Mouse (Mus musculus) neural tube, embryonic 11.5 days (tissue): ENCODE results near the gene Smyd3. TPM values are rescaled to one million over a fixed set of nuclear protein-coding genes. Genes with fewer than 3 reads are reported as not detected.
A peak's percentile ranks its signal among the peaks of the same experiment; 100 is the strongest.

Source experiments
- ATAC-seq: fragments of 200-750 bp; cut with Nextera tagmentation; 2 replicates; pipeline ENCODE4 v1.8.0; 2017; ENCODE audit warnings: moderate number of reproducible peaks, mild to moderate bottlenecking, moderate TSS enrichment, moderate library complexity; ENCODE audit not compliant: insufficient read depth, low FRiP score, low TSS enrichment
- DNase-seq: peaks from one replicate; pipeline ENCODE4 v3.0.0-alpha.2; 2015; ENCODE audit warnings: low spot score
- H3K27ac ChIP-seq: fragments of 300-500 bp; sonication (generic); 2 replicates; pipeline ENCODE4 v1.5.1; 2014; ENCODE audit warnings: low read depth, mild to moderate bottlenecking, low read length
- H3K27me3 ChIP-seq: fragments of 300-500 bp; sonication (generic); 2 replicates; pipeline ENCODE4 v1.6.1; 2014; ENCODE audit warnings: mild to moderate bottlenecking, low read length, mixed read lengths; ENCODE audit not compliant: control insufficient read depth, insufficient read depth
- H3K36me3 ChIP-seq: fragments of 300-500 bp; sonication (generic); 2 replicates; pipeline ENCODE4 v1.6.1; 2014; ENCODE audit warnings: mild to moderate bottlenecking, low read length, moderate library complexity, mixed read lengths; ENCODE audit not compliant: control insufficient read depth, insufficient read depth
- H3K4me1 ChIP-seq: fragments of 300-500 bp; sonication (generic); 2 replicates; pipeline ENCODE4 v1.6.1; 2014; ENCODE audit warnings: low read length, mixed read lengths; ENCODE audit not compliant: control insufficient read depth, insufficient read depth
- H3K4me2 ChIP-seq: fragments of 300-500 bp; sonication (generic); 2 replicates; pipeline ENCODE4 v1.6.1; 2014; ENCODE audit warnings: low read depth, mild to moderate bottlenecking, moderate library complexity
- H3K4me3 ChIP-seq: fragments of 300-500 bp; sonication (generic); 2 replicates; pipeline ENCODE4 v1.5.1; 2014; ENCODE audit warnings: low read depth, low read length
- H3K9ac ChIP-seq: fragments of 300-500 bp; sonication (generic); 2 replicates; pipeline ENCODE4 v1.6.1; 2014; ENCODE audit warnings: mild to moderate bottlenecking, low read length
- H3K9me3 ChIP-seq: fragments of 300-500 bp; sonication (generic); 2 replicates; pipeline ENCODE4 v1.6.1; 2016; ENCODE audit warnings: low read length; ENCODE audit not compliant: control insufficient read depth
- WGBS: fragments of 180-500 bp; shearing (Covaris S2); extraction: QIAGEN DNeasy Blood & Tissue Kit; methylation state at CpG from one replicate; pipeline ENCODE4 v1.1.7; 2014; 5-methylcytosine and 5-hydroxymethylcytosine counted together
- polyA plus RNA-seq: library from polyadenylated mRNA; unstranded; fragments of >200 nt; fragmentation: Nextera tagmentation; extraction: Ambion mirVana; gene quantifications from 2 replicates; pipeline ENCODE4 v1.2.1, GENCODE M21; 2014

Gene Smyd3
- polyA plus RNA-seq, 1 experiment from 2014 or later, result 19.7 TPM

GRCm38 (mm10) chr1:178991045-178991444 is 526.8 kb downstream of the Smyd3 start:
- no peak for DNase-seq
- ATAC-seq, result no peak
- Histone ChIP-seq H3K4me2 (no peak overlapping the region), H3K27ac (no peak overlapping the region), H3K36me3 (no peaks in the 10 kb centered on the region), H3K9ac (no peak overlapping the region), H3K4me3 (no peak overlapping the region), H3K9me3 (no peaks in the 10 kb centered on the region), H3K27me3 (no peaks in the 10 kb centered on the region), H3K4me1 (no peaks in the 10 kb centered on the region)
- 89% methylated on average over 6 of the region's 6 CpGs for WGBS

GRCm38 (mm10) chr1:178989485-178989884 is 528.4 kb downstream of the Smyd3 start:
- no peaks in the 10 kb centered on the region for H3K4me1 ChIP-seq
- ATAC-seq (no peak), DNase-seq (no peak)
- no peaks in the 10 kb centered on the region for H3K36me3 ChIP-seq
- H3K4me2 ChIP-seq, result no peak overlapping the region
- no peak overlapping the region for H3K9ac ChIP-seq
- WGBS, result 75% methylated on average over 4 of the region's 4 CpGs
- no peaks in the 10 kb centered on the region for H3K9me3 ChIP-seq
- H3K27ac ChIP-seq, result no peak overlapping the region
- no peaks in the 10 kb centered on the region for H3K27me3 ChIP-seq
- H3K4me3 ChIP-seq, result no peak overlapping the region

GRCm38 (mm10) chr1:178988176-178988575 is 529.7 kb downstream of the Smyd3 start:
- ATAC-seq, result no peak
- 76% methylated on average over 1 of the region's 1 CpGs for WGBS
- Histone ChIP-seq H3K4me2 (no peak overlapping the region), H3K4me1 (no peaks in the 10 kb centered on the region), H3K9me3 (no peaks in the 10 kb centered on the region), H3K9ac (no peak overlapping the region), H3K27ac (no peak overlapping the region), H3K4me3 (no peak overlapping the region), H3K36me3 (no peaks in the 10 kb centered on the region), H3K27me3 (no peaks in the 10 kb centered on the region)
- no peak for DNase-seq

GRCm38 (mm10) chr1:178981641-178982040 is 536.2 kb downstream of the Smyd3 start:
- no peak overlapping the region for H3K4me2 ChIP-seq
- no peaks in the 10 kb centered on the region; the same call in 1 of the 2 replicates for H3K4me1 ChIP-seq
- no peak overlapping the region for H3K4me3 ChIP-seq
- H3K27me3 ChIP-seq, result no peaks in the 10 kb centered on the region
- no peaks in the 10 kb centered on the region for H3K36me3 ChIP-seq
- no peak overlapping the region for H3K27ac ChIP-seq
- DNase-seq (no peak), ATAC-seq (no peak)
- no peak overlapping the region for H3K9ac ChIP-seq
- H3K9me3 ChIP-seq, result no peaks in the 10 kb centered on the region
- WGBS, result 75% methylated on average over 5 of the region's 5 CpGs

- H3K36me3 ChIP-seq, result no peaks in the 10 kb centered on the region
- ATAC-seq (no peak), DNase-seq (no peak)
- H3K4me1 ChIP-seq, result no peaks in the 10 kb centered on the region; the same call in 1 of the 2 replicates
- no peaks in the 10 kb centered on the region for H3K27me3 ChIP-seq
- no peak overlapping the region for H3K9ac ChIP-seq
- H3K9me3 ChIP-seq, result no peaks in the 10 kb centered on the region
- H3K27ac ChIP-seq, result no peak overlapping the region
- no peak overlapping the region for H3K4me3 ChIP-seq
- no peak overlapping the region for H3K4me2 ChIP-seq
These were observed 537.7 kb downstream of the Smyd3 start for GRCm38 (mm10) chr1:178980185-178980584.

- ATAC-seq (no peak), DNase-seq (no peak)
- H3K9ac ChIP-seq, result no peak overlapping the region
- H3K9me3 ChIP-seq, result no peaks in the 10 kb centered on the region
- no peak overlapping the region for H3K27ac ChIP-seq
- H3K4me2 ChIP-seq, result no peak overlapping the region
- no peaks in the 10 kb centered on the region for H3K27me3 ChIP-seq
- H3K4me3 ChIP-seq, result no peak overlapping the region
- H3K4me1 ChIP-seq, result no peaks in the 10 kb centered on the region; the same call in 1 of the 2 replicates
- 67% methylated on average over 8 of the region's 8 CpGs for WGBS
- no peaks in the 10 kb centered on the region for H3K36me3 ChIP-seq
These were observed 539.1 kb downstream of the Smyd3 start for GRCm38 (mm10) chr1:178978617-178979245.

- 87% methylated on average over 10 of the region's 10 CpGs for WGBS
- DNase-seq (no peak), ATAC-seq (no peak)
- no peaks in the 10 kb centered on the region for H3K9me3 ChIP-seq
- H3K4me3 ChIP-seq, result no peak overlapping the region
- H3K36me3 ChIP-seq, result no peaks in the 10 kb centered on the region
- H3K4me2 ChIP-seq, result no peak overlapping the region
- H3K9ac ChIP-seq, result no peak overlapping the region
- no peak overlapping the region for H3K27ac ChIP-seq
- H3K27me3 ChIP-seq, result no peaks in the 10 kb centered on the region
- no peaks in the 10 kb centered on the region for H3K4me1 ChIP-seq
These were observed 545.8 kb downstream of the Smyd3 start for GRCm38 (mm10) chr1:178972055-178972454.

GRCm38 (mm10) chr1:178961661-178962060 is 556.2 kb downstream of the Smyd3 start:
- Histone ChIP-seq H3K9ac (no peak overlapping the region), H3K27ac (no peak overlapping the region), H3K9me3 (no peaks in the 10 kb centered on the region), H3K4me2 (no peak overlapping the region), H3K4me1 (peaks cover 11% of the 10 kb centered on the region; the same call in 1 of the 2 replicates), H3K27me3 (no peaks in the 10 kb centered on the region), H3K4me3 (no peak overlapping the region), H3K36me3 (no peaks in the 10 kb centered on the region)
- DNase-seq (no peak), ATAC-seq (no peak)
- 75% methylated on average over 9 of the region's 9 CpGs for WGBS

- H3K4me3 ChIP-seq, result no peak overlapping the region
- H3K36me3 ChIP-seq, result no peaks in the 10 kb centered on the region
- WGBS, result 44% methylated on average over 7 of the region's 7 CpGs
- no peaks in the 10 kb centered on the region for H3K9me3 ChIP-seq
- H3K27ac ChIP-seq, result no peak overlapping the region
- no peak overlapping the region for H3K4me2 ChIP-seq
- H3K4me1 ChIP-seq, result peaks cover 11% of the 10 kb centered on the region; the same call in 1 of the 2 replicates
- DNase-seq, result peak; percentile 85
- no peak for ATAC-seq
- H3K9ac ChIP-seq, result no peak overlapping the region
- H3K27me3 ChIP-seq, result no peaks in the 10 kb centered on the region
These were observed 557.8 kb downstream of the Smyd3 start for GRCm38 (mm10) chr1:178960015-178960559.
